Comparison of ENCODE assay signal across 10 mouse cellular contexts in genomic region chr14:26858364-26858763, GRCm38 (mm10). TPM values are rescaled to one million over a fixed set of nuclear protein-coding genes. Genes with fewer than 3 reads are reported as not detected.
DNase-seq lines count a peak whose midpoint lies in the region; ATAC-seq and TF ChIP-seq lines count a peak whose summit lies in the region.
"Had no signal": no experiment of that assay in that cellular context is flagged by ENCODE, and none has a peak within 500 bp of the region (broad histone marks: within the 10 kb centered on the region; RNA-seq: fewer than 3 reads in every experiment).

No protein-coding gene starts in this region.

- H3K9me3 ChIP-seq in heart, embryonic 11.5 days (replicated peaks; ENCODE audit: control insufficient read depth, low read length), result no peaks in the 10 kb centered on the region
- no peaks in the 10 kb centered on the region for H3K9me3 ChIP-seq in liver, postnatal 0 days (ENCODE audit: low read length)
- H3K9me3 ChIP-seq: heart, embryonic 15.5 days; liver, embryonic 13.5 days had no signal

- no peak for TF ChIP-seq EP300 in liver, postnatal 0 days (IDR thresholded peaks at IDR 0.05; ENCODE audit: low read depth)

- no peak overlapping the region for H3K9ac ChIP-seq in heart, embryonic 11.5 days (ENCODE audit: low read depth, low read length)
- no peak overlapping the region for H3K9ac ChIP-seq in liver, postnatal 0 days (replicated peaks)
- H3K9ac ChIP-seq: heart, embryonic 15.5 days; liver, embryonic 13.5 days had no signal

- no peak overlapping the region for H3K27ac ChIP-seq in heart, embryonic 11.5 days (ENCODE audit: low read depth, low read length)
- peak overlapping the region; percentile 4 for H3K27ac ChIP-seq in liver, postnatal 0 days (ENCODE audit: low read depth)
- H3K27ac ChIP-seq: heart, embryonic 15.5 days; liver, embryonic 13.5 days had no signal

- H3K4me1 ChIP-seq in heart, embryonic 11.5 days (ENCODE audit: control insufficient read depth, insufficient read depth, low read length), result no peaks in the 10 kb centered on the region
- peaks cover 6% of the 10 kb centered on the region for H3K4me1 ChIP-seq in liver, postnatal 0 days (ENCODE audit: insufficient read depth)
- H3K4me1 ChIP-seq: heart, embryonic 15.5 days had no signal

- H3K27me3 ChIP-seq in heart, embryonic 11.5 days (ENCODE audit: control insufficient read depth, insufficient read depth, low read length), result no peaks in the 10 kb centered on the region
- H3K27me3 ChIP-seq in liver, postnatal 0 days (ENCODE audit: insufficient read depth, low read length), result no peaks in the 10 kb centered on the region
- H3K27me3 ChIP-seq: heart, embryonic 15.5 days; liver, embryonic 13.5 days had no signal

- no peak overlapping the region for H3K4me2 ChIP-seq in heart, embryonic 11.5 days
- peak overlapping the region; percentile 40; the same call in 1 of the 2 replicates for H3K4me2 ChIP-seq in liver, postnatal 0 days (ENCODE audit: low read depth, low read length)
- H3K4me2 ChIP-seq: heart, embryonic 15.5 days; liver, embryonic 13.5 days had no signal

- no peak overlapping the region for H3K4me3 ChIP-seq in heart, embryonic 11.5 days (ENCODE audit: low read depth, low read length)
- H3K4me3 ChIP-seq in liver, postnatal 0 days (ENCODE audit: low read depth, low read length), result no peak overlapping the region
- H3K4me3 ChIP-seq: heart, embryonic 15.5 days; liver, embryonic 13.5 days had no signal

- DNase-seq in heart, adult 18-20 months, result peak; percentile 49 to 51
- DNase-seq in liver, postnatal 0 days, result peak; percentile 25
- peak; percentile 33 for DNase-seq in thymus, postnatal 0 days (ENCODE audit: low spot score)
- no peak for DNase-seq in left cerebral cortex, adult 18-20 months (ENCODE audit: low spot score in 2 of 2)
- no peak for DNase-seq in adipocyte (ENCODE audit: low spot score)
- DNase-seq: liver, embryonic 13.5 days had no signal

- TF ChIP-seq CTCF in liver, postnatal 0 days (IDR thresholded peaks at IDR 0.05; ENCODE audit: low read depth), result no peak

- WGBS in heart, embryonic 11.5 days (ENCODE audit: insufficient replicate concordance), result 60% methylated on average over 2 of the region's 2 CpGs
- WGBS in liver, postnatal 0 days (ENCODE audit: insufficient replicate concordance), result 25% methylated on average over 2 of the region's 2 CpGs

- ATAC-seq in heart, embryonic 11.5 days (replicated peaks; ENCODE audit: insufficient number of reproducible peaks, low FRiP score, low TSS enrichment), result no peak
- peak; percentile 92 for ATAC-seq in granulocyte monocyte progenitor cell, adult 5-6 weeks (replicated peaks; ENCODE audit: poor library complexity, severe bottlenecking)
- ATAC-seq in liver, postnatal 0 days, result peak; percentile 77
- ATAC-seq in frontal cortex, adult (ENCODE audit: low TSS enrichment), result no peak

- H3K36me3 ChIP-seq in heart, embryonic 11.5 days (ENCODE audit: control insufficient read depth, insufficient read depth, low read length), result no peaks in the 10 kb centered on the region
- H3K36me3 ChIP-seq in liver, postnatal 0 days (replicated peaks; ENCODE audit: insufficient read depth, low read length), result no peaks in the 10 kb centered on the region
- H3K36me3 ChIP-seq: heart, embryonic 15.5 days; liver, embryonic 13.5 days had no signal

RNA-seq across cellular contexts. Expression of gene Asb14, which starts 36.0 kb away (rescaled TPM):
- total RNA-seq in heart, adult 18-20 months (2021), result 100 to 1,000 TPM; 101 to 106 TPM
- 0.29 and 1.2 TPM in 2 replicates for polyA plus RNA-seq in heart, embryonic 11.5 days (2014; fragmentation: Nextera tagmentation; extraction: Ambion mirVana)
- total RNA-seq in granulocyte monocyte progenitor cell, adult 5-6 weeks (2014; fragmentation: Nextera tagmentation), result not detected in 2 replicates
- not detected in 2 replicates for total RNA-seq in granulocyte monocyte progenitor cell, adult 5-6 weeks (2017)
- polyA plus RNA-seq in liver, postnatal 0 days (2015; fragmentation: Nextera tagmentation; extraction: Ambion mirVana), result 0.14 TPM in 1 of 2 replicates, not detected in the other
- polyA plus RNA-seq in thymus, postnatal 0 days (2015; fragmentation: Nextera tagmentation; extraction: Ambion mirVana), result 0.08 TPM in 1 of 2 replicates, not detected in the other
- not detected for total RNA-seq in left cerebral cortex, adult 18-20 months (2021)
- polyA plus RNA-seq: liver, embryonic 13.5 days had no signal

Comparison
In these comparisons a context has a peak if more than half of its experiments do, and no peak if none do; other contexts are left out.
1. DNase-seq: peak in heart, adult 18-20 months (2 of 2), liver, postnatal 0 days (single experiment) and thymus, postnatal 0 days (single experiment); none in left cerebral cortex, adult 18-20 months (0 of 2) and adipocyte (single experiment).
2. ATAC-seq: peak in granulocyte monocyte progenitor cell, adult 5-6 weeks (single experiment) and liver, postnatal 0 days (single experiment); none in heart, embryonic 11.5 days (single experiment) and frontal cortex, adult (single experiment).
3. RNA of gene Asb14, which starts 36.0 kb away (total RNA-seq): 101 to 106 TPM in heart, adult 18-20 months; not detected in left cerebral cortex, adult 18-20 months and not detected in granulocyte monocyte progenitor cell, adult 5-6 weeks; every median in the first group is over 10 times any median in the second.